Mouse (Mus musculus): ENCODE measurements around the gene Agbl4. TPM values are rescaled to one million over a fixed set of nuclear protein-coding genes. Genes with fewer than 3 reads are reported as not detected.

The Agbl4 gene
- total and polyA plus RNA-seq, 2 experiments: not detected

DNA sequence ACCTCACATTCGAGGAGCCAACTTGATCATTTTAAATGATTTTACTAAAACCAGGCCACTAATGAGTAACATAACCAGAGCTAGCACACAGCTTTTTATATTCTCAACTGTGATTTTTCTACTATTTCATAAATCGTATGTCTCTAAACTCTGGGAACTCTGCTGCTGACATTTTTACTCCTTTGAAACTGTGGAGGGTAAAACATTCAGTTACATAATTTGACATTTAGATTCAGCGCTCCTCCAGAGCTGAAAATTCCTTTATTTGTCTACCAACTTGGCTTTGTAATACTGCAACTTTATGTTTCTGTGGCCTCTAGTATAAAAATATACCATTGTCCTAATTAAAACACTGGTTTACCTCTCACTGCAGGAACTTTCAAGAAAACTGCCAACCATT lies 523.6 kb downstream of the Agbl4 start:
- TF ChIP-seq CTCF (IDR thresholded peaks at IDR 0.05; ENCODE audit: low read depth, low read length): no peak
- no peak for TF ChIP-seq POLR2A (IDR thresholded peaks at IDR 0.05; ENCODE audit: extremely low read depth, insufficient read depth, low read length)
- no peak for DNase-seq (ENCODE audit: extremely low read depth, low read depth, low spot score)

GRCm38 (mm10) chr4:111001641-111002040 lies 604.2 kb downstream of the Agbl4 start:
- TF ChIP-seq CTCF (IDR thresholded peaks at IDR 0.05; ENCODE audit: low read depth, low read length): no peak
- no peak for TF ChIP-seq POLR2A (IDR thresholded peaks at IDR 0.05; ENCODE audit: extremely low read depth, insufficient read depth, low read length)
- no peak overlapping the region for H3K4me3 ChIP-seq (ENCODE audit: insufficient read depth, low read depth, low read length)
- H3K4me1 ChIP-seq (ENCODE audit: control insufficient read depth, insufficient read depth, low read length): no peaks in the 10 kb centered on the region
- 66% methylated on average over 2 of the region's 2 CpGs for WGBS
- H3K27me3 ChIP-seq (ENCODE audit: control insufficient read depth, insufficient read depth, low read length): no peaks in the 10 kb centered on the region
- H3K9ac ChIP-seq (ENCODE audit: low read depth, low read length): no peak overlapping the region
- H3K79me2 ChIP-seq (ENCODE audit: control insufficient read depth, insufficient read depth, low read length): no peaks in the 10 kb centered on the region
- no peaks in the 10 kb centered on the region for H3K36me3 ChIP-seq (ENCODE audit: control insufficient read depth, insufficient read depth, low read length)
- H3K27ac ChIP-seq (replicated peaks; ENCODE audit: insufficient read depth, low read depth, low read length): no peak overlapping the region
- no peak for DNase-seq (ENCODE audit: extremely low read depth, low read depth, low spot score)

More for the DNA sequence above, 523.6 kb downstream of the Agbl4 start:
- 74% methylated on average over 3 of the region's 3 CpGs for WGBS
- Histone ChIP-seq H3K4me3 (ENCODE audit: insufficient read depth, low read depth, low read length) (no peak overlapping the region), H3K36me3 (ENCODE audit: control insufficient read depth, insufficient read depth, low read length) (no peaks in the 10 kb centered on the region), H3K79me2 (ENCODE audit: control insufficient read depth, insufficient read depth, low read length) (no peaks in the 10 kb centered on the region), H3K9ac (ENCODE audit: low read depth, low read length) (no peak overlapping the region), H3K27me3 (ENCODE audit: control insufficient read depth, insufficient read depth, low read length) (no peaks in the 10 kb centered on the region), H3K4me1 (ENCODE audit: control insufficient read depth, insufficient read depth, low read length) (no peaks in the 10 kb centered on the region), H3K27ac (replicated peaks; ENCODE audit: insufficient read depth, low read depth, low read length) (no peak overlapping the region)

DNA sequence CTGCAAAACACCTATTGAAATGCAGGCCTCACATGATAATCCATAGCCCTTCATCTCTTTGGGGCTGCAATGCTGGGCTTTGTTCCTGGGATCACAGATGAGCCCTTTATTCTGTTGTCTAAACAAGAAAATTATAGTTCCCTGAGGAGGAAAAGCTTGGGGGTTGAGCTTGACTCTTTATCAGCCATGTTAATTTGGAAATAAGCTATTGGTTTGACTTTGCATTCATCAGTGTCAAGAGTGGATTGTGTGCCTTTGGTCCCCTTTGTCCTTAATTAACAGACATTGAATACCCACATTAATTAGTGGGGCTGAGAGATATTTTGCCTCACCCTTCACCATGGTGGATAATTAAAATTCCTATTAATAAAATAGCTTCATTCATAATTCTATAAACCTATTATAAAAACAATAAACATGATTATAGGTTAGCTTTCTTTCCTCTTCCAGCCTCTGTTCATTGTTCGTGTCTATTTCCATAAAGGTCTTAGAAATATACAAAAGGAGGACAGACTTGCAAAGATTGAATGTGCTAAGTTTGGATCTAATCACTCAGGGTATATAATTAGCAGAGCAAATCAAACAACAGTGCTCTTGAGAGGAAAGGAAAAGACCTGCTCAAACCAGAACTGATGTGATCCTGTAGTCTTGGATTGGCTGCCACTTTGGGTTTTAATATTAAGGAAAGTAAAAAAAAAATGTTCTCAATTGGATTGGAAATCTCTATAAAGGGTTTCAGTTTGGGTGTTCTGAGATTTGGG lies 607.4 kb downstream of the Agbl4 start:
- Histone ChIP-seq H3K27me3 (ENCODE audit: control insufficient read depth, insufficient read depth, low read length) (no peaks in the 10 kb centered on the region), H3K4me1 (ENCODE audit: control insufficient read depth, insufficient read depth, low read length) (no peaks in the 10 kb centered on the region), H3K79me2 (ENCODE audit: control insufficient read depth, insufficient read depth, low read length) (no peaks in the 10 kb centered on the region), H3K9ac (ENCODE audit: low read depth, low read length) (no peak overlapping the region), H3K27ac (replicated peaks; ENCODE audit: insufficient read depth, low read depth, low read length) (no peak overlapping the region), H3K36me3 (ENCODE audit: control insufficient read depth, insufficient read depth, low read length) (no peaks in the 10 kb centered on the region), H3K4me3 (ENCODE audit: insufficient read depth, low read depth, low read length) (no peak overlapping the region)
- 74% methylated on average over 1 of the region's 1 CpGs for WGBS
- no peak for TF ChIP-seq POLR2A (IDR thresholded peaks at IDR 0.05; ENCODE audit: extremely low read depth, insufficient read depth, low read length)
- DNase-seq (ENCODE audit: extremely low read depth, low read depth, low spot score): no peak

DNA sequence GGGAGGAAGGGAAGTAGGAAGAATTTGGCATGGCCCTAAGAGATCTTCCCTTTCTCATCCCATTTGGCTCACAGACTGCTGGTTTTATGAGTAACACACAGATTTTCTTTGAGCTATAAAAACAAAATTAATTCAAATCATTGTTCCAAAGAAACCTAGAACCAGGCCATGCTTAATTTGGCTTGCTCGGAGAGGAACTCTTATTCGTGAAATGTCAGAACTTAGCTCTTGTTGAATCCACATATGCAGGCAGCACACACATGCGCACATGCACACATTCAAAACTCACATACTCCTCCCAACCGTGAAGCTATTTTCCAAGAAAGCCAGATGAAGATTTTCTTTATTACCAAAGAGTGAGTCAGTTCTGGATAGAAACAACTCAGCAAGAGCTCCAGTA lies 621.9 kb downstream of the Agbl4 start:
- TF ChIP-seq POLR2A (IDR thresholded peaks at IDR 0.05; ENCODE audit: extremely low read depth, insufficient read depth, low read length): no peak
- no peak for TF ChIP-seq CTCF (IDR thresholded peaks at IDR 0.05; ENCODE audit: low read depth, low read length)
- WGBS: 86% methylated on average over 4 of the region's 4 CpGs
- Histone ChIP-seq H3K4me1 (ENCODE audit: control insufficient read depth, insufficient read depth, low read length) (no peaks in the 10 kb centered on the region), H3K4me3 (ENCODE audit: insufficient read depth, low read depth, low read length) (no peak overlapping the region), H3K27ac (replicated peaks; ENCODE audit: insufficient read depth, low read depth, low read length) (no peak overlapping the region), H3K79me2 (ENCODE audit: control insufficient read depth, insufficient read depth, low read length) (no peaks in the 10 kb centered on the region), H3K36me3 (ENCODE audit: control insufficient read depth, insufficient read depth, low read length) (no peaks in the 10 kb centered on the region), H3K9ac (ENCODE audit: low read depth, low read length) (no peak overlapping the region), H3K27me3 (ENCODE audit: control insufficient read depth, insufficient read depth, low read length) (no peaks in the 10 kb centered on the region)
- DNase-seq (ENCODE audit: extremely low read depth, low read depth, low spot score): no peak

GRCm38 (mm10) chr4:111067330-111067729 lies 669.9 kb downstream of the Agbl4 start:
- DNase-seq (ENCODE audit: extremely low read depth, low read depth, low spot score): no peak

DNA sequence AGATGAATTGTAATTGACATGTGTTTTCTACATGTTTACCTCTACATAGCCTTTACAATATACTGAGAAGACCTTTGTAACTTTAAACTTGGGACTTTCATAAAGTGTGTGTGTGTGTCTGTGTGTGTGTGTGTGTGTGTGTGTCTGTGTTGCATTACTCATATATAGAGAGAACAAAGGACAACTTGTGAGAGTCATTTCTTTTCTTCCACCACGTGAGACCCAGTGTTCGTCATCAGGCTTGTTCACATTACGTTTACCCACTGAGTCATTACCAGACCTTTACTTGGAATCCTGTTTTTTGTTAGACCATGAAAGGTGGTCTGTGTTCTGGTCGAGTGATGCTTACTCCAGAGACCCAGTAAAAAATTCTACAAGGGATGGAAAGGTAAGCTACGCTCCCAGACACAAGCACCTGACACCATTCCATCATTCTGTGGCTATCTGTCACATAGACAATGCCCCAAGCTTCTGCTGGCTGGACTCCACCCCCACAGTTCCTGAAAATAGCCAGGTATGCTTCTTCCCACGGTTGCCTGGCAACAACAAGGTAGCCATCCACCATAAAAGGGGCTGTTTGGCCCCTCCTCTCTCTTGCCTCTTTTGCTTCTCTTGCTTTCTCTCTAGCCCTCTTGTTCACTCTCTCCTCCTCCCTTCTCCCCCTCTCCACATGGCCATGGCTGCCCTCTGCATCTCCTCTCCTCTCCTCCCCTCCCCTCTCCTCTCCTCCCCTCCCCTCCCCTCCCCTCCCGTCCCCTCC lies 676.5 kb downstream of the Agbl4 start:
- H3K36me3 ChIP-seq (ENCODE audit: control insufficient read depth, insufficient read depth, low read length): no peaks in the 10 kb centered on the region
- H3K79me2 ChIP-seq (ENCODE audit: control insufficient read depth, insufficient read depth, low read length): no peaks in the 10 kb centered on the region
- no peak for TF ChIP-seq CTCF (IDR thresholded peaks at IDR 0.05; ENCODE audit: low read depth, low read length)
- no peaks in the 10 kb centered on the region for H3K4me1 ChIP-seq (ENCODE audit: control insufficient read depth, insufficient read depth, low read length)
- H3K27me3 ChIP-seq (ENCODE audit: control insufficient read depth, insufficient read depth, low read length): no peaks in the 10 kb centered on the region
- WGBS: 67% methylated on average over 6 of the region's 7 CpGs
- H3K27ac ChIP-seq (replicated peaks; ENCODE audit: insufficient read depth, low read depth, low read length): no peak overlapping the region
- no peak for DNase-seq (ENCODE audit: extremely low read depth, low read depth, low spot score)
- H3K4me3 ChIP-seq (ENCODE audit: insufficient read depth, low read depth, low read length): no peak overlapping the region
- no peak overlapping the region for H3K9ac ChIP-seq (ENCODE audit: low read depth, low read length)

More at GRCm38 (mm10) chr4:111067330-111067729, 669.9 kb downstream of the Agbl4 start:
- Histone ChIP-seq H3K36me3 (ENCODE audit: control insufficient read depth, insufficient read depth, low read length) (no peaks in the 10 kb centered on the region), H3K27me3 (ENCODE audit: control insufficient read depth, insufficient read depth, low read length) (no peaks in the 10 kb centered on the region), H3K9ac (ENCODE audit: low read depth, low read length) (no peak overlapping the region), H3K4me3 (ENCODE audit: insufficient read depth, low read depth, low read length) (no peak overlapping the region), H3K4me1 (ENCODE audit: control insufficient read depth, insufficient read depth, low read length) (no peaks in the 10 kb centered on the region), H3K79me2 (ENCODE audit: control insufficient read depth, insufficient read depth, low read length) (no peaks in the 10 kb centered on the region), H3K27ac (replicated peaks; ENCODE audit: insufficient read depth, low read depth, low read length) (no peak overlapping the region)
- WGBS: 83% methylated on average over 3 of the region's 3 CpGs
- TF ChIP-seq POLR2A (IDR thresholded peaks at IDR 0.05; ENCODE audit: extremely low read depth, insufficient read depth, low read length): no peak
- TF ChIP-seq CTCF (IDR thresholded peaks at IDR 0.05; ENCODE audit: low read depth, low read length): no peak

Measured in liver, adult 2 months (tissue).